Mouse (Mus musculus): ENCODE results near the gene 4930447C04Rik.

4930447C04Rik gene

DNA sequence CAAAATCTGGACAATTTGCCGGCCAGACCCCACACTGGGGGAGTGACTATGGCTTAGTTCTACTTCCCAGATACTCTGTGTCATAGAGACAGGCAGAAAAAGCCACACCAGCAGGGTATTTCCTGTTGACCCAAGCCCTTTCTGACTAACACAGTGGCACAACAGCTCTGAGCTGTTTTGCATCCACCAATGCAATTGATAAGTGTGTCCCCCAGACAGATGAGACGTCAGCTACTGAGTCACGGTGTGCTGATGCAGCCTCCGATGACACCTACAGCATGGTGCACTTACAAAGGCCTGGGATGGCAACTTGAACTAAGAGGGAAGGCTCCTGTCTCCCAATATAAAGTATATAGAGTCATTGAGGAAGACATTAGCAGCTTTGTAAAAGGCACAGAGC, 103.3 kb downstream of the 4930447C04Rik start:
- no peak for DNase-seq (ENCODE audit: low read depth)

DNA sequence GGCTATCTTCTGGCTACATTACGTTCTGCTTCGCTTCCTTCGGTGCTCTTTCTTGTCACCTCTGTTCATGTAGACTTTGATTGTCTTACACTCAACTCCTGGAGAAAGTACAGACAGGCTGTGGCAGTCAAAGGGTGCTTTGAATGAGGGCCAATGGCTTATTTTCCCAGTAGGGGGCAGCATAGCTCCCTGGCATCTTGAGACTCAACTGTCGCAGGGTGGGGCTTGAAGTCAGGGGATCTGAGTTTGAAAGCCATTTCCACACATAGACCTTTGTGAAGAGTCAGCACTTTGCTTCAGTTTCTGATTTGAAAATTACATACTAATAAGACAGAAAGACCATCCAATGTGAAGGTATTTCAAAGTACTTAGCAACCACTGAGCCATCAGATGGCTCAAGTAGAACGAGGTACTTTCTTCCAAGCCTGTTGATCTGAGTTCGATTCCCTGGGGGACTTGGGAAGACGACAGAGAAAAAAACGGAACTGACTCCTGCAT, 105.0 kb downstream of the 4930447C04Rik start:
- DNase-seq (ENCODE audit: low read depth) = peak; percentile 15

DNA sequence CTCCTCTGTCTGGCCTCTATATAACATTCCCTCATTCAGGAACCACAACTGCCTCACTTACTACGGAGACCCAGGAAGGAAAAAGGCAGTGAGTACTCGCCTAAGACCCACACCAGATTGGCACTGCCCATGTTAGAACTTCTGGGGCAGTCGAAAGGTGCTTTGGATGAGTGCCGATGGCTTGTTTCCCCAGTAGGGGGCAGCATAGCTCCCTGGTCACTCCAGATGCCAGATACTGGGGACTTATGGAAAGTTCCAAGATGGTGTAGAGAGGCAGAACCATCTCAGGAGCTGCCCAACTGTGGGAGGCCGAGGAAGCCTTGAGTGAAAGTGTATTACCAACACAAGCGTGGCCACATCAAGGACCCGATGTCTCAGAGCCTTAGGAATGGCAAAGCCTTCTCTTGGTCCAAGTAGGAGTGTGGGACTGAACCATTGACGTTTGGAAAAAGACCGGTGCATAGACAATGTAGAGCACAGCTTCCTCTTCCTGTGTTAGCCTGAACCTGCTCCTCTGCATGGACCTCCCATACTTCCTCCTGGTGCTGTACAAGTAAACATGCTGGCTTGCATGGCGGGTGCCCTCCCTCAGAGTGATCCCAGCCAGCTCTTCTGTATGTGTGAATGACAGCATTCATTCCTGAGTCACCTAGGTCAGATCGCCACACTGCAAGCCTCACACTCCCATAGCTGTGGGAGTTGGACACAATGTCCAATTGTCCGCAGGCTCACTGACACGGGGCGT, 105.6 kb downstream of the 4930447C04Rik start:
- peak; percentile 47 for DNase-seq (ENCODE audit: low read depth)

DNA sequence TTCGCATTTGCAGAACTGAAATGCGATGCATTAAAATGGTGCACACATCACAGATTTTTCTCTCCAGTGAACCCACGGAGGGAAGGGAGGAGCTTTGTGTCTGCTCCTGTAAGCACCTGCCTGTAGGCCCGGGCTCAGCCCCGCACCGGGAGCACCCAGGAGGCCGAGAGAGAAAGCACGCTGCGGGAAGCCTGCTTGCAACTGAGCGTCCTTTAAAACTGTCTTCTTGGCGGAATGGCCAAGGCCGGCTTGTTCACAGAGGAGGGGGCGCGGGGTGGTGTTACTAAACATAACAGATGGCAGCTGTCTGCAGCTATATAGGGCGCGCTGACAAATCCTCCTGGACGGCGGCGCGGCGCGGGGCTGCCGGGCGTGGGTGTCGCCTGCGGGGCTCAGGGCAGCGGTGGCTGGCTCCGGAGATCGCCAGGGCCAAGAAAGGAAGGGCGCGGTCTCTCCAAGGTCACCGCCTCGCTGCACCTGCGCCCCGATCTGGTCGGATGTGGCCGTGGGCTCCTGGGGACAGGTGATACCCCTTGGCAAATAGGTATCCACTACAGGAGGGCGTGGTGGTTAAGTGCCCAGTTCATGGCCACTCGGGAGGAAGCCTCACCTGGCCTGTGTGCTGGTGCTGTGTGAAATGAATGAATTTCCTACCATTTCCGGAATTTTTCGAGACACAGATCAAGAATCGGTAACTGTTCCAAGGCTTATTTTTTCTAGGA, 108.7 kb downstream of the 4930447C04Rik start:
- DNase-seq (ENCODE audit: low read depth) = no peak
